Mouse (Mus musculus): ENCODE data around the gene Bicc1.
A peak's percentile ranks its signal among the peaks of the same experiment; 100 is the strongest.

Bicc1 gene

GRCm38 (mm10) chr10:71050722-71051333, 108.7 kb downstream of the Bicc1 start:
- DNase-seq: no peak

GRCm38 (mm10) chr10:71049294-71049693, 110.2 kb downstream of the Bicc1 start:
- DNase-seq: peak; percentile 74

- DNase-seq: no peak
Observed at GRCm38 (mm10) chr10:71044410-71044809, 115.1 kb downstream of the Bicc1 start.

- no peak for DNase-seq
Observed at GRCm38 (mm10) chr10:71041874-71042273, 117.6 kb downstream of the Bicc1 start.

GRCm38 (mm10) chr10:71036484-71036883, 123.0 kb downstream of the Bicc1 start:
- no peak for DNase-seq

- DNase-seq: peak; percentile 42
Observed at GRCm38 (mm10) chr10:71028996-71029395, 130.5 kb downstream of the Bicc1 start.

GRCm38 (mm10) chr10:71028066-71028844, 131.2 kb downstream of the Bicc1 start:
- peak; percentile 17 for DNase-seq

- peak; percentile 61 for DNase-seq
Observed at GRCm38 (mm10) chr10:71025131-71025894, 134.2 kb downstream of the Bicc1 start.

- no peak for DNase-seq
Observed at GRCm38 (mm10) chr10:71024681-71025080, 134.8 kb downstream of the Bicc1 start.

- no peak for DNase-seq
Observed at GRCm38 (mm10) chr10:71023471-71023870, 136.0 kb downstream of the Bicc1 start.

GRCm38 (mm10) chr10:71020459-71020858, 139.0 kb downstream of the Bicc1 start:
- no peak for DNase-seq

GRCm38 (mm10) chr10:71019836-71020235, 139.7 kb downstream of the Bicc1 start:
- DNase-seq: no peak

GRCm38 (mm10) chr10:71009771-71010496, 149.6 kb downstream of the Bicc1 start:
- DNase-seq: no peak

GRCm38 (mm10) chr10:71008721-71009120, 150.8 kb downstream of the Bicc1 start:
- DNase-seq: no peak

- peak; percentile 56 for DNase-seq
Observed at GRCm38 (mm10) chr10:71007956-71008355, 151.5 kb downstream of the Bicc1 start.

GRCm38 (mm10) chr10:71007516-71007915, 152.0 kb downstream of the Bicc1 start:
- no peak for DNase-seq

- no peak for DNase-seq
Observed at GRCm38 (mm10) chr10:71007001-71007400, 152.5 kb downstream of the Bicc1 start.

GRCm38 (mm10) chr10:71002871-71003270, 156.6 kb downstream of the Bicc1 start:
- no peak for DNase-seq

- DNase-seq: no peak
Observed at GRCm38 (mm10) chr10:71002186-71002585, 157.3 kb downstream of the Bicc1 start.

- peak; percentile 38 for DNase-seq
Observed at GRCm38 (mm10) chr10:70998136-70998535, 161.4 kb downstream of the Bicc1 start.

- DNase-seq: no peak
Observed at GRCm38 (mm10) chr10:70996051-70996450, 163.4 kb downstream of the Bicc1 start.

- DNase-seq: no peak
Observed at GRCm38 (mm10) chr10:70994135-70994497, 165.4 kb downstream of the Bicc1 start.
